Mouse (Mus musculus) stomach, postnatal 0 days (tissue): Measurements from ENCODE around the gene Iffo1.

ENCODE experiments used
- CTCF ChIP-seq: IDR thresholded peaks from 2 replicates; pipeline ENCODE4 v1.5.1; 2016; ENCODE audit warnings: antibody characterized with exemption, low read depth, mild to moderate bottlenecking, moderate library complexity
- EP300 ChIP-seq: optimal IDR thresholded peaks from 2 replicates; pipeline ENCODE3; 2016; ENCODE audit warnings: antibody characterized with exemption

- TF ChIP-seq CTCF (no peak), EP300 (no peak)
Measured at GRCm38 (mm10) chr6:125158944-125159492, 14.0 kb downstream of the Iffo1 start.
